Mouse (Mus musculus) ES-E14 (cell line): ENCODE measurements around the gene Nos1ap. TPM values are rescaled to one million over a fixed set of nuclear protein-coding genes. Genes with fewer than 3 reads are reported as not detected.

Experiments used
- DNase-seq: peaks from one replicate; pipeline ENCODE4 v3.0.0-alpha.2; 2013; ENCODE audit warnings: low read depth, low spot score
- H3K27ac ChIP-seq: 2 replicates; pipeline ENCODE4 v1.5.1; 2012; ENCODE audit warnings: low read depth, mild to moderate bottlenecking, low read length, moderate library complexity, mixed read lengths; ENCODE audit not compliant: poor library complexity, insufficient read depth, severe bottlenecking
- H3K36me3 ChIP-seq: 2 replicates; pipeline ENCODE4 v1.6.1; 2012; ENCODE audit warnings: mild to moderate bottlenecking, low read length, moderate library complexity, mixed read lengths; ENCODE audit not compliant: control insufficient read depth, poor library complexity, insufficient read depth, severe bottlenecking
- H3K4me1 ChIP-seq, 2 experiments: fragments of 150-350 bp in 1 of 2; sonication (generic) in 1 of 2; 2 replicates each; pipeline ENCODE4 v1.6.1; 2012; ENCODE audit warnings: low read length in 2 of 2, mild to moderate bottlenecking in 1 of 2, mixed read lengths in 1 of 2; ENCODE audit not compliant: control insufficient read depth in 2 of 2, insufficient read depth in 2 of 2, poor library complexity in 1 of 2
- H3K4me3 ChIP-seq, 2 experiments: fragments of 150-350 bp in 1 of 2; sonication (generic) in 1 of 2; 2 replicates each; pipeline ENCODE4 v1.5.1; 2012; ENCODE audit warnings: low read length in 2 of 2, low read depth in 1 of 2, mild to moderate bottlenecking in 1 of 2, mixed read lengths in 1 of 2; ENCODE audit not compliant: insufficient read depth in 1 of 2, poor library complexity in 1 of 2, severe bottlenecking in 1 of 2
- H3K9ac ChIP-seq: 2 replicates; pipeline ENCODE4 v1.6.1; 2012; ENCODE audit warnings: low read depth, mild to moderate bottlenecking, low read length, mixed read lengths; ENCODE audit not compliant: poor library complexity, insufficient read depth, severe bottlenecking
- H3K9me3 ChIP-seq: fragments of 150-350 bp; sonication (generic); 2 replicates; pipeline ENCODE4 v1.6.1; 2012; ENCODE audit warnings: low read depth, mild to moderate bottlenecking, low read length; ENCODE audit not compliant: control insufficient read depth, insufficient read depth
- CHD2 ChIP-seq: IDR thresholded peaks from 2 replicates; pipeline ENCODE4 v1.6.1; 2014; ENCODE audit warnings: mild to moderate bottlenecking, low read depth, low read length, inconsistent platforms
- HCFC1 ChIP-seq: IDR thresholded peaks from 2 replicates; pipeline ENCODE4 v1.6.1; 2012; ENCODE audit warnings: low read length, inconsistent platforms, borderline replicate concordance; ENCODE audit not compliant: insufficient read depth
- MAFK ChIP-seq: IDR thresholded peaks from 2 replicates; pipeline ENCODE4 v1.6.1; 2014; ENCODE audit warnings: mild to moderate bottlenecking, low read depth, low read length, inconsistent platforms; ENCODE audit not compliant: insufficient read depth
- ZC3H11A ChIP-seq: IDR thresholded peaks from 2 replicates; pipeline ENCODE4 v1.6.1; 2012; ENCODE audit warnings: low read depth, mild to moderate bottlenecking, inconsistent platforms, low read length, borderline replicate concordance
- ZNF384 ChIP-seq: IDR thresholded peaks from 2 replicates; pipeline ENCODE4 v1.6.1; 2012; ENCODE audit warnings: low read depth, low read length, inconsistent platforms
- in situ Hi-C, 2 experiments: fragments of 600-800 bp; cut with MboI; formaldehyde crosslinking; loops; one replicate each; pipeline ENCODE4 v1.15.1; 2025; ENCODE audit warnings: low sequenced_read_pairs in 2 of 2, inconsistent platforms in 1 of 2; ENCODE audit not compliant: unreplicated experiment in 2 of 2
- total RNA-seq: library from RNA; depleted of rRNA; stranded (reverse); fragments of 300-350 nt; gene quantifications from 2 replicates; pipeline ENCODE4 v1.2.3, GENCODE M21; 2012

Nos1ap gene
- total RNA-seq, 1 experiment = 0.49 TPM

GRCm38 (mm10) chr1:170535221-170535620, 54.4 kb downstream of the Nos1ap start:
- in situ Hi-C loops = no loop called here
- H3K9ac ChIP-seq = no peak overlapping the region
- no peak overlapping the region for H3K27ac ChIP-seq
- DNase-seq = no peak
- no peaks in the 10 kb centered on the region for H3K4me1 ChIP-seq
- TF ChIP-seq MAFK = no peak
- no peak for TF ChIP-seq CHD2
- TF ChIP-seq HCFC1 = no peak
- no peak for TF ChIP-seq ZNF384
- TF ChIP-seq ZC3H11A = no peak
- H3K9me3 ChIP-seq = no peaks in the 10 kb centered on the region
- H3K36me3 ChIP-seq = no peaks in the 10 kb centered on the region
- H3K4me3 ChIP-seq = no peak overlapping the region

GRCm38 (mm10) chr1:170531286-170531685, 58.4 kb downstream of the Nos1ap start:
- Histone ChIP-seq H3K36me3 (no peaks in the 10 kb centered on the region), H3K4me3 (no peak overlapping the region), H3K9me3 (no peaks in the 10 kb centered on the region), H3K9ac (no peak overlapping the region), H3K4me1 (no peaks in the 10 kb centered on the region), H3K27ac (no peak overlapping the region)
- no peak for DNase-seq
- TF ChIP-seq MAFK = no peak
- TF ChIP-seq CHD2 = no peak
- TF ChIP-seq ZC3H11A = no peak
- no peak for TF ChIP-seq HCFC1
- TF ChIP-seq ZNF384 = no peak
- in situ Hi-C loops = no loop called here

- TF ChIP-seq ZNF384 (no peak), HCFC1 (no peak), CHD2 (no peak), MAFK (no peak), ZC3H11A (no peak)
- in situ Hi-C loops = no loop called here
- Histone ChIP-seq H3K36me3 (no peaks in the 10 kb centered on the region), H3K9ac (no peak overlapping the region), H3K9me3 (no peaks in the 10 kb centered on the region), H3K4me3 (no peak overlapping the region), H3K4me1 (no peaks in the 10 kb centered on the region), H3K27ac (no peak overlapping the region)
- no peak for DNase-seq
Observed at GRCm38 (mm10) chr1:170530456-170530855, 59.2 kb downstream of the Nos1ap start.

GRCm38 (mm10) chr1:170522891-170523290, 66.8 kb downstream of the Nos1ap start:
- TF ChIP-seq MAFK = no peak
- no peak for TF ChIP-seq HCFC1
- no peak for TF ChIP-seq ZNF384
- TF ChIP-seq ZC3H11A = no peak
- H3K27ac ChIP-seq = no peak overlapping the region
- H3K9ac ChIP-seq = no peak overlapping the region
- H3K36me3 ChIP-seq = no peaks in the 10 kb centered on the region; the same call in 1 of the 2 replicates
- no peaks in the 10 kb centered on the region for H3K9me3 ChIP-seq
- H3K4me1 ChIP-seq = peaks cover 0 to 10% of the 10 kb centered on the region in 2 experiments; a peak in 2 of 4 replicates
- no peak overlapping the region for H3K4me3 ChIP-seq
- no peak for DNase-seq
- in situ Hi-C loops = no loop called here

- no peak overlapping the region for H3K27ac ChIP-seq
- H3K9ac ChIP-seq = no peak overlapping the region
- TF ChIP-seq ZNF384 = no peak
- TF ChIP-seq CHD2 = no peak
- TF ChIP-seq MAFK = no peak
- no peak for TF ChIP-seq HCFC1
- TF ChIP-seq ZC3H11A = no peak
- in situ Hi-C loops = no loop called here
- DNase-seq = peak; percentile 30
- peaks cover 0 to 10% of the 10 kb centered on the region in 2 experiments; a peak in 2 of 4 replicates for H3K4me1 ChIP-seq
- H3K4me3 ChIP-seq = no peak overlapping the region
- H3K36me3 ChIP-seq = no peaks in the 10 kb centered on the region; the same call in 1 of the 2 replicates
- no peaks in the 10 kb centered on the region for H3K9me3 ChIP-seq
Observed at GRCm38 (mm10) chr1:170521520-170522205, 68.0 kb downstream of the Nos1ap start.
